Mouse (Mus musculus) heart, embryonic 14.5 days (tissue): ENCODE results near the gene Lamb2. TPM values are rescaled to one million over a fixed set of nuclear protein-coding genes. Genes with fewer than 3 reads are reported as not detected.
A peak's percentile ranks its signal among the peaks of the same experiment; 100 is the strongest.

Experiments used
- ATAC-seq: fragments of 200-750 bp; cut with Nextera tagmentation; 2 replicates; pipeline ENCODE4 v1.8.0; 2017; ENCODE audit warnings: low read depth, moderate TSS enrichment; ENCODE audit not compliant: insufficient number of reproducible peaks, insufficient read depth, low FRiP score
- H3K27ac ChIP-seq, 2 experiments: fragments of 200-500 bp in 1 of 2; fragments of 300-500 bp in 1 of 2; sonication (generic) in 1 of 2; replicated peaks in 1 of 2; 2 replicates each; pipeline ENCODE4 v1.5.1; 2012 to 2014; ENCODE audit warnings: low read depth in 2 of 2, low read length in 2 of 2, control low read depth in 1 of 2, mild to moderate bottlenecking in 1 of 2, mixed read lengths in 1 of 2; ENCODE audit not compliant: control insufficient read depth in 1 of 2, insufficient read depth in 1 of 2
- H3K27me3 ChIP-seq: fragments of 300-500 bp; sonication (generic); 2 replicates; pipeline ENCODE4 v1.6.1; 2014; ENCODE audit warnings: mild to moderate bottlenecking, low read length, control low read depth; ENCODE audit not compliant: control insufficient read depth, insufficient read depth
- H3K36me3 ChIP-seq: fragments of 300-500 bp; sonication (generic); 2 replicates; pipeline ENCODE4 v1.6.1; 2014; ENCODE audit warnings: mild to moderate bottlenecking, control low read depth, low read length, mixed read lengths; ENCODE audit not compliant: control insufficient read depth, insufficient read depth
- H3K4me1 ChIP-seq, 2 experiments: fragments of 200-500 bp in 1 of 2; fragments of 300-500 bp in 1 of 2; sonication (generic) in 1 of 2; 2 replicates each; pipeline ENCODE4 v1.6.1; 2012 to 2014; ENCODE audit warnings: low read length in 2 of 2, control low read depth in 1 of 2, mixed read lengths in 1 of 2; ENCODE audit not compliant: control insufficient read depth in 2 of 2, insufficient read depth in 2 of 2
- H3K4me2 ChIP-seq: fragments of 300-500 bp; sonication (generic); 2 replicates; pipeline ENCODE4 v1.6.1; 2014; ENCODE audit warnings: mild to moderate bottlenecking, low read length
- H3K4me3 ChIP-seq, 2 experiments: fragments of 200-500 bp in 1 of 2; fragments of 300-500 bp in 1 of 2; sonication (generic) in 1 of 2; 2 replicates each; pipeline ENCODE4 v1.5.1; 2012 to 2014; ENCODE audit warnings: low read length in 2 of 2, mild to moderate bottlenecking in 2 of 2, control low read depth in 1 of 2, low read depth in 1 of 2, moderate library complexity in 1 of 2; ENCODE audit not compliant: control insufficient read depth in 1 of 2, insufficient read depth in 1 of 2
- H3K9ac ChIP-seq: fragments of 300-500 bp; sonication (generic); 2 replicates; pipeline ENCODE4 v1.6.1; 2014; ENCODE audit warnings: mild to moderate bottlenecking, low read length
- H3K9me3 ChIP-seq: fragments of 300-500 bp; sonication (generic); 2 replicates; pipeline ENCODE4 v1.6.1; 2016; ENCODE audit warnings: low read length, control low read depth; ENCODE audit not compliant: control insufficient read depth
- WGBS: fragments of 180-500 bp; shearing (Covaris S2); extraction: QIAGEN DNeasy Blood & Tissue Kit; methylation state at CpG from one replicate; pipeline ENCODE4 v1.1.7; 2014; 5-methylcytosine and 5-hydroxymethylcytosine counted together
- polyA plus RNA-seq: library from polyadenylated mRNA; unstranded; fragments of >200 nt; fragmentation: Nextera tagmentation; extraction: Ambion mirVana; gene quantifications from 2 replicates; pipeline ENCODE4 v1.2.1, GENCODE M21; 2014

Lamb2 gene
- polyA plus RNA-seq, 1 experiment from 2014 or later = 41.5 TPM

DNA sequence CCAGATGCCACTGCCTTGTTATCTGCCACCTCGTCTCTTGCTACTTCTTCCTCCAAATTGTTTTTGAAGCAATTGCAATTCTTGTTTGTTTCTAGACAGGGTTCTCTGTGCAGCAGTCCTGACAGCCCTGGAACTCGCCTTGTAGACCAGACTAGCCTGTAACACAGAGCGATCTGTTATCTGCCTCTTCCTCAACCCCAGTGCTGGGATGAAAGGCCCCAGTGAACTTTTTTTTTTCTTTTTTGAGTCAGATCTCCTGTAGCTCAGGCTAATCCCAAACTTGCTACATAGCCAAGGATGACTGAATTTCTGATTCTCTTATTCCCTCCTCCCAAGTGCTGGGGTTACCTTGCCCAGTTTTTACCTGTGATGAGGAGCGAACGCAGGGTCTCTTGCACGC, 25.1 kb upstream of the Lamb2 start:
- 83% methylated on average over 6 of the region's 6 CpGs for WGBS
- no peak overlapping the region for H3K27ac ChIP-seq
- H3K36me3 ChIP-seq = peaks cover 3% of the 10 kb centered on the region; the same call in 1 of the 2 replicates
- no peak overlapping the region for H3K4me3 ChIP-seq
- H3K4me1 ChIP-seq = peaks cover 16 to 26% of the 10 kb centered on the region in 2 experiments
- no peak overlapping the region for H3K9ac ChIP-seq
- H3K4me2 ChIP-seq = no peak overlapping the region
- no peaks in the 10 kb centered on the region for H3K27me3 ChIP-seq
- ATAC-seq = no peak
- H3K9me3 ChIP-seq = no peaks in the 10 kb centered on the region

DNA sequence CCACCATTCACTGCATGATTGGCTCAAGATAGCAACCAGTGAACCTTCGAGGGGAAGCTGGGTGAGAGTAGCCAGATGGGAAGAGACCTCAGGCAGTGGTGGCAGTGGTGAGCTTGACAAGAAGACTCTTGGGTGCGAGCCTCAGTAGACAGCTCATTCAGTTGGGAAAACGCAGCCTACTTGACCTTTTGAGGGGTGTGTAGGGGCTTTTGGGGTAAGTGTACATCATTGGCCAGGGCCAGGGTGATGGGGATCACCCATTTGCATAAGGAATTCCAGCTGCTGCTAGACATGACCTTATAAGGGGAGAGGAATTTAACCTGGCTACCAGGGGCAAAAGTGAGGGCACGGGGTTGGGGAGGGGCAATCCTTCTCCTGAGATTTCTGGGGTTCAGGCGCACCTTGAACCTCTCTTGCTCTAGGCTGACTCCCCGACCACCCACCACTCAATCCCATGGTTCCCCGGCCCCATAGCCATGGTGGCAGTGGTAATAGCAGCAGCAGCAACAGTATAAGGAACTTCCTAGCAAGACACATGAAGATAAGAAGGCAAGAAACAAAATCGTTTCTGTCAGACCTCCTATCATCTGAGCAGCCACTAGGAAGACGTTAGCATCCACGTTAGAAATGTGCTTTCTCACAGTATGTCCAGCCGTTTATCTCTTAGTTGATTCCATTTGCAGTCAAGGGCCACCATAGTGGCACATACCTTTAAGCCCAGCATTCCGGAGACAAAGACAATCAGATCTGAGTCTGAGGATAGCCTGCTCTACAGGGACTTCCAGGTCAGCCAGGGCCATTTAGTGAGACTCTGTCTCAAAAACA, 23.6 kb upstream of the Lamb2 start:
- 54% methylated on average over 12 of the region's 12 CpGs for WGBS
- no peak overlapping the region for H3K4me2 ChIP-seq
- ATAC-seq = no peak
- no peaks in the 10 kb centered on the region for H3K36me3 ChIP-seq
- peaks cover 4 to 13% of the 10 kb centered on the region in 2 experiments for H3K4me1 ChIP-seq
- no peak overlapping the region for H3K9ac ChIP-seq
- H3K9me3 ChIP-seq = no peaks in the 10 kb centered on the region
- no peak overlapping the region for H3K27ac ChIP-seq
- no peak overlapping the region for H3K4me3 ChIP-seq
- H3K27me3 ChIP-seq = no peaks in the 10 kb centered on the region

DNA sequence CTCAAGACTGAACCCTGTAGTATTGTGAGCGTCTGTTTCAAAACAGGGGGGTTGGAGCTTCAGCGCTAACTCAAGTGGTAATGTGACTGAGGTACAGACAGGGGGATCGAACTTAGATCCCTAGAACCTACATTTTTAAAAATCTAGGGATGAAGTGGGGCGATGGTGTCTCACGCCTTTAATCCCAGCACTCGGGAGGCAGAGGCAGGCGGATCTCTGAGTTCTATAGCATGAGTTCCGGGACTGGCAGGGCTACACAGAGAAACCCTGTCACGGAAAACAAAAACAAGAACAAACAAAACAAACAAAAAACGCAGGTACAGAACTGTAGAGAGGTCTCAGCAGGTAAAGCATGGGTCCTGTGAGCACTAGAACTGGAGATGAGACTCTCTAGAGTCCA, 22.6 kb upstream of the Lamb2 start:
- H3K4me3 ChIP-seq = no peak overlapping the region
- no peaks in the 10 kb centered on the region for H3K36me3 ChIP-seq
- peaks cover 7 to 14% of the 10 kb centered on the region in 2 experiments for H3K4me1 ChIP-seq
- H3K9me3 ChIP-seq = no peaks in the 10 kb centered on the region
- 85% methylated on average over 10 of the region's 10 CpGs for WGBS
- no peak for ATAC-seq
- H3K9ac ChIP-seq = no peak overlapping the region
- no peak overlapping the region for H3K27ac ChIP-seq
- H3K27me3 ChIP-seq = no peaks in the 10 kb centered on the region
- H3K4me2 ChIP-seq = no peak overlapping the region

DNA sequence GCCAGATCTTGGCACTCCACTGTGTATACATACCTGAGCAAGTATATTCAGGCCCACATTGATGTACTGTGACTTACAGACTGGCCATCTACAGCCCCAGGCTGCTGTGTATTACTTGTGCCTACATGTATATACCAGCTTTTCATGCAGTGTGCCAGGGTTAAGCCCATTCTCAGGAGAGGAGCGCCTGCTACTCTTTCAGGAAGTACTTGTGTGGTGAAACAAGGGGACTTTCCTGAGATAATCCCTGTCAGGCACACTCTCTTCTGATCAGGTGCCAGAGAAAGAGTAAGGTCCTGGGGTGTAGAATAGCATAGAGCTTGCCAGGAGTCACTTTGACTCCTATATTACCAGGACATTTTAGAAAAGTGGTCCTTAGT, 19.6 kb upstream of the Lamb2 start:
- peak overlapping the region; percentile 72 for H3K4me2 ChIP-seq
- peaks cover 24% of the 10 kb centered on the region for H3K36me3 ChIP-seq
- 82% methylated on average over 1 of the region's 1 CpGs for WGBS
- H3K27ac ChIP-seq = peak overlapping the region; percentile 69 to 90; a peak in 2 of 4 replicates
- no peak for ATAC-seq
- H3K4me3 ChIP-seq = peak overlapping the region; percentile 62 to 84
- no peaks in the 10 kb centered on the region for H3K9me3 ChIP-seq
- H3K27me3 ChIP-seq = no peaks in the 10 kb centered on the region
- peak overlapping the region; percentile 93; the same call in 1 of the 2 replicates for H3K9ac ChIP-seq
- H3K4me1 ChIP-seq = peaks cover 11 to 16% of the 10 kb centered on the region in 2 experiments

DNA sequence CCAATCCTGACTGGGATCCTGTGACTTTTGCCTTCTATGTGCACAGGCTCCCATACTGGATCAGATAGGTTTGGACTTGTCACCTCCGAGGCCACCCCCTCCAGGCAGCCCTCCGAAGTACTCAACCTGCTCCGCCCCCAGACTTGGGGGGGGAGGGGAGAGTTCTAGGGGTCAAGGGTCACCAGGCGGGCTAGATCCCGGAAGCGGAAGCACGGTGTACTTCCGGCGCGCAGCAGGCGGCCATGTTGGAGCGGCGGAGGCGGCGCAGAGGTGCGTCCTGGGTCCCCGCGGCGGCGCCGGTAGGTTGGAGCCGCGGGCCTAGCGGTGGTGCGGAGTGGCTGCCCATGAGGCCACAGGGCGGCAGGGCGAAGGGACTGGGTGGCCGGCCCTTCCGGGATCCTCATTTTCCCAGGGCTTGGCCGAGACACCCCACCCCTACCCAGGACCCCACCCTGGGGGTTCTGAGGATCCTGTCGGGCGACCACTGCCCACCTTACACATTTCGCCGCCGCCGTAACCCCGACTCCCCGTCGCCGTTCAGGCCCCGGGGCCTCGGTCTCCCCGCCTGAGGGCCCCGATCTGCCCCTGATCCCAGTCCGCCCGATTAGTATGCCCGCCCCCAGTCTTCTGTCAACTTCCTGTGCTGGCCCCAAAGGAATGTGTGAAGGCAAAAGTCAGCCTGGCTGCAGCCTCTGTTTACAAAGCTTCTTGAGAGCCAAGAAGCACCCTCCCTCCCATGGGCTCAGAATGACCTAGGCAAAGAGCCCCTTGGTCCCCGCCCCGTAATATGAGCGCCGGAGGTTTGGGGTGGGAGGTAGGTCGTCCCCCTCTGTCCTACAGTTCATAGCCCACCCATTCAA, 19.0 kb upstream of the Lamb2 start, which contains the start of gene Ccdc71:
Gene Ccdc71 (plus strand): TSS at position 209 of the 860 bp plus-strand sequence.
- Histone ChIP-seq H3K36me3 (peaks cover 30% of the 10 kb centered on the region), H3K9me3 (no peaks in the 10 kb centered on the region), H3K9ac (peak within 1 kb of the TSS; percentile 93), H3K27ac (peak within 1 kb of the TSS; percentile 69 to 90), H3K27me3 (no peaks in the 10 kb centered on the region), H3K4me1 (peaks cover 11 to 16% of the 10 kb centered on the region in 2 experiments), H3K4me3 (peak within 1 kb of the TSS; percentile 62 to 84), H3K4me2 (peak within 1 kb of the TSS; percentile 72)
- ATAC-seq = peak; percentile 74
- WGBS = under 1% methylated on average over 49 of the region's 52 CpGs

DNA sequence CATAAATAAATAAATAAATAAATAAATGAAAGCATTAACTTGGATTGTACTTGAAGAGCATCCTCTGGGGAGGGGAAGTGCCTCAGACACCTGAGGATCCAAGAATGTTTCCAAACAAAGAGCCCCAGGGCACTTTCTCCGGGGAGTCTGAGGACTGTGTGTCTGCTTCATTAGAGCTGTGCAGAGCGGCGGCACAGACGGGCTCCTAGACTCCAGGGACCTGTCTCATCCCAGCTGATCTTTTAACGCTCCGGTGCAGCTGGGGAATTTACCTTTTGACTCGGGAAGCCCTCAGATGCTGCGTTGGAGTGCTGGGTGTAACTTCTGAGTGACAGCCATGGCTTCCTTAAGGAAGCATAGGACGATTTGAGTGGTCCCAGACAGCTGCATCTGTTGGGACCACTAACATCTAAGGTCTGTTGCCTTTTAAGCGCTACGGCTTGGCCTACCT, 18.3 kb upstream of the Lamb2 start, which contains the start of gene Klhdc8b:
Gene Klhdc8b (minus strand): TSS at position 401 of the 451 bp plus-strand sequence.
- peaks cover 36% of the 10 kb centered on the region for H3K36me3 ChIP-seq
- 26% methylated on average over 11 of the region's 11 CpGs for WGBS
- ATAC-seq = no peak
- H3K9me3 ChIP-seq = no peaks in the 10 kb centered on the region
- peaks cover 11 to 16% of the 10 kb centered on the region in 2 experiments for H3K4me1 ChIP-seq
- peak within 1 kb of the TSS; percentile 93 for H3K9ac ChIP-seq
- H3K27ac ChIP-seq = peak within 1 kb of the TSS; percentile 69 to 90
- no peaks in the 10 kb centered on the region for H3K27me3 ChIP-seq
- peak within 1 kb of the TSS; percentile 72 for H3K4me2 ChIP-seq
- peak within 1 kb of the TSS; percentile 62 to 84 for H3K4me3 ChIP-seq

DNA sequence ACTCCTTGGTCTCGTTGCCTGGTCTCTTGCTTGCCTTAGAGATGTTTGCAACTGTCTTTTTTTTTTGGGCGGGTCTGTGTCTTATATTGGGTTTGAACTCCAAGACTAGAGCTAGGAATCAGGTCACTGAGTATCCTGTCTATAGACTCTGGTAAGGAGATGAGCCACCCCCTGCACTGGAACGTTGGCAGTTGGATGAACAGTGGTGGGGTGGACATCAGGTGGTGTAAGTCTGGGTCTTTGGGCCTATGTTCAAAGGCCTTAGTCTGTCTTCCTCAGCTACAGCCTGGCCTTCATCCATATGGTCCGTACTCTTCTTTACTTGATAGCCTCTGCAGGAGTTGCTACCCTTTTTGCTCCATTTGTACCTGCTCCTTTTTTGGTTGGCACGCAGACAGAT, 17.9 kb upstream of the Lamb2 start:
- H3K36me3 ChIP-seq = peaks cover 39% of the 10 kb centered on the region
- peak overlapping the region; percentile 93 for H3K9ac ChIP-seq
- H3K4me1 ChIP-seq = peaks cover 11 to 16% of the 10 kb centered on the region in 2 experiments
- peak overlapping the region; percentile 72 for H3K4me2 ChIP-seq
- WGBS = 91% methylated on average over 5 of the region's 5 CpGs
- H3K4me3 ChIP-seq = peak overlapping the region; percentile 62 to 84; a peak in 2 of 4 replicates
- H3K27ac ChIP-seq = peak overlapping the region; percentile 47 to 90
- no peak for ATAC-seq
- H3K9me3 ChIP-seq = no peaks in the 10 kb centered on the region
- H3K27me3 ChIP-seq = no peaks in the 10 kb centered on the region
